Mouse (Mus musculus): ENCODE data around the gene Rab36. TPM values are rescaled to one million over a fixed set of nuclear protein-coding genes. Genes with fewer than 3 reads are reported as not detected.
"Not testable (repeated sequence)": the region's sequence is repeated elsewhere in the genome, so short reads cannot be mapped to it uniquely, and the experiment has no call there.

The Rab36 gene
- total RNA-seq, 1 experiment from 2014 or later, result 1.3 TPM

GRCm38 (mm10) chr10:75031345-75032114, 5.3 kb upstream of the Rab36 start:
- ATAC-seq (replicated peaks in 1 of 2; ENCODE audit: insufficient read depth in 1 of 2, low FRiP score in 2 of 2, low TSS enrichment in 1 of 2, low read depth in 1 of 2, poor library complexity in 2 of 2, severe bottlenecking in 2 of 2), result no peak

GRCm38 (mm10) chr10:75032395-75032794, 4.5 kb upstream of the Rab36 start, which contains the start of gene Rsph14:
TSS of gene Rsph14 (minus strand) at chr10:75032586.
- no peak for ATAC-seq (replicated peaks in 1 of 2; ENCODE audit: insufficient read depth in 1 of 2, low FRiP score in 2 of 2, low TSS enrichment in 1 of 2, low read depth in 1 of 2, poor library complexity in 2 of 2, severe bottlenecking in 2 of 2)

GRCm38 (mm10) chr10:75042060-75042459, 5.2 kb downstream of the Rab36 start:
- not testable (repeated sequence) for ATAC-seq (replicated peaks in 1 of 2; ENCODE audit: insufficient read depth in 1 of 2, low FRiP score in 2 of 2, low TSS enrichment in 1 of 2, low read depth in 1 of 2, poor library complexity in 2 of 2, severe bottlenecking in 2 of 2)

- no peak for ATAC-seq (replicated peaks in 1 of 2; ENCODE audit: insufficient read depth in 1 of 2, low FRiP score in 2 of 2, low TSS enrichment in 1 of 2, low read depth in 1 of 2, poor library complexity in 2 of 2, severe bottlenecking in 2 of 2)
Observed at GRCm38 (mm10) chr10:75044459-75044858, 7.6 kb downstream of the Rab36 start.

- ATAC-seq (replicated peaks in 1 of 2; ENCODE audit: insufficient read depth in 1 of 2, low FRiP score in 2 of 2, low TSS enrichment in 1 of 2, low read depth in 1 of 2, poor library complexity in 2 of 2, severe bottlenecking in 2 of 2), result no peak
Observed at GRCm38 (mm10) chr10:75045831-75046230, 9.0 kb downstream of the Rab36 start.

- no peak for ATAC-seq (replicated peaks in 1 of 2; ENCODE audit: insufficient read depth in 1 of 2, low FRiP score in 2 of 2, low TSS enrichment in 1 of 2, low read depth in 1 of 2, poor library complexity in 2 of 2, severe bottlenecking in 2 of 2)
Observed at GRCm38 (mm10) chr10:75048711-75049110, 11.9 kb downstream of the Rab36 start.

- ATAC-seq (replicated peaks in 1 of 2; ENCODE audit: insufficient read depth in 1 of 2, low FRiP score in 2 of 2, low TSS enrichment in 1 of 2, low read depth in 1 of 2, poor library complexity in 2 of 2, severe bottlenecking in 2 of 2), result no peak
Observed at GRCm38 (mm10) chr10:75051364-75052074, 14.7 kb downstream of the Rab36 start.

GRCm38 (mm10) chr10:75052902-75053301, 16.0 kb downstream of the Rab36 start:
- ATAC-seq (replicated peaks in 1 of 2; ENCODE audit: insufficient read depth in 1 of 2, low FRiP score in 2 of 2, low TSS enrichment in 1 of 2, low read depth in 1 of 2, poor library complexity in 2 of 2, severe bottlenecking in 2 of 2), result no peak

GRCm38 (mm10) chr10:75053655-75054054, 16.8 kb downstream of the Rab36 start:
- ATAC-seq (replicated peaks in 1 of 2; ENCODE audit: insufficient read depth in 1 of 2, low FRiP score in 2 of 2, low TSS enrichment in 1 of 2, low read depth in 1 of 2, poor library complexity in 2 of 2, severe bottlenecking in 2 of 2), result no peak

GRCm38 (mm10) chr10:75054125-75054524, 17.3 kb downstream of the Rab36 start:
- peak; percentile 18 to 39; a peak in 2 of 4 replicates for ATAC-seq (replicated peaks in 1 of 2; ENCODE audit: insufficient read depth in 1 of 2, low FRiP score in 2 of 2, low TSS enrichment in 1 of 2, low read depth in 1 of 2, poor library complexity in 2 of 2, severe bottlenecking in 2 of 2)

- peak; percentile 55 to 56 for ATAC-seq (replicated peaks in 1 of 2; ENCODE audit: insufficient read depth in 1 of 2, low FRiP score in 2 of 2, low TSS enrichment in 1 of 2, low read depth in 1 of 2, poor library complexity in 2 of 2, severe bottlenecking in 2 of 2)
Observed at GRCm38 (mm10) chr10:75055672-75056071, 18.8 kb downstream of the Rab36 start.

GRCm38 (mm10) chr10:75056255-75056654, 19.4 kb downstream of the Rab36 start:
- ATAC-seq (replicated peaks in 1 of 2; ENCODE audit: insufficient read depth in 1 of 2, low FRiP score in 2 of 2, low TSS enrichment in 1 of 2, low read depth in 1 of 2, poor library complexity in 2 of 2, severe bottlenecking in 2 of 2), result no peak

- ATAC-seq (replicated peaks in 1 of 2; ENCODE audit: insufficient read depth in 1 of 2, low FRiP score in 2 of 2, low TSS enrichment in 1 of 2, low read depth in 1 of 2, poor library complexity in 2 of 2, severe bottlenecking in 2 of 2), result no peak
Observed at GRCm38 (mm10) chr10:75058336-75058735, 21.5 kb downstream of the Rab36 start.

- no peak for ATAC-seq (replicated peaks in 1 of 2; ENCODE audit: insufficient read depth in 1 of 2, low FRiP score in 2 of 2, low TSS enrichment in 1 of 2, low read depth in 1 of 2, poor library complexity in 2 of 2, severe bottlenecking in 2 of 2)
Observed at GRCm38 (mm10) chr10:75058761-75059395, 22.0 kb downstream of the Rab36 start.

GRCm38 (mm10) chr10:75059396-75059795, 22.5 kb downstream of the Rab36 start:
- ATAC-seq (replicated peaks in 1 of 2; ENCODE audit: insufficient read depth in 1 of 2, low FRiP score in 2 of 2, low TSS enrichment in 1 of 2, low read depth in 1 of 2, poor library complexity in 2 of 2, severe bottlenecking in 2 of 2), result peak; percentile 63 to 65

- ATAC-seq (replicated peaks in 1 of 2; ENCODE audit: insufficient read depth in 1 of 2, low FRiP score in 2 of 2, low TSS enrichment in 1 of 2, low read depth in 1 of 2, poor library complexity in 2 of 2, severe bottlenecking in 2 of 2), result peak; percentile 44 to 48
Observed at GRCm38 (mm10) chr10:75060217-75060842, 23.5 kb downstream of the Rab36 start, which contains the start of gene Bcr. TSS of gene Bcr (plus strand) at chr10:75060592.

GRCm38 (mm10) chr10:75060843-75061235, 24.0 kb downstream of the Rab36 start:
- ATAC-seq (replicated peaks in 1 of 2; ENCODE audit: insufficient read depth in 1 of 2, low FRiP score in 2 of 2, low TSS enrichment in 1 of 2, low read depth in 1 of 2, poor library complexity in 2 of 2, severe bottlenecking in 2 of 2), result no peak

Data from hematopoietic stem cell, adult 5-6 weeks (primary cell).